Mouse (Mus musculus) G1E (cell line): ENCODE measurements around the gene Olfr165. TPM values are rescaled to one million over a fixed set of nuclear protein-coding genes. Genes with fewer than 3 reads are reported as not detected.
"Not testable (repeated sequence)": the region's sequence is repeated elsewhere in the genome, so short reads cannot be mapped to it uniquely, and the experiment has no call there.

ENCODE experiments used
- ATAC-seq: 2 replicates; pipeline ENCODE4 v1.8.0; 2016; ENCODE audit warnings: mild to moderate bottlenecking; ENCODE audit not compliant: insufficient number of reproducible peaks, poor library complexity, low FRiP score, severe bottlenecking; ENCODE audit errors: extremely low read depth
- DNase-seq: peaks from one replicate; pipeline ENCODE4 v3.0.0; 2012; ENCODE audit warnings: low spot score
- H3K27me3 ChIP-seq: 2 replicates; pipeline ENCODE4 v1.6.1; 2012; ENCODE audit warnings: mild to moderate bottlenecking, low read length, inconsistent platforms; ENCODE audit not compliant: insufficient read depth
- H3K36me3 ChIP-seq: replicated peaks from 2 replicates; pipeline ENCODE3; 2012; ENCODE audit warnings: mild to moderate bottlenecking, inconsistent platforms
- H3K4me1 ChIP-seq: 2 replicates; pipeline ENCODE4 v1.6.1; 2012; ENCODE audit warnings: low read depth, low read length, inconsistent platforms, mixed read lengths; ENCODE audit not compliant: insufficient read depth
- H3K4me3 ChIP-seq: 2 replicates; pipeline ENCODE4 v1.5.1; 2012; ENCODE audit warnings: low read depth, mild to moderate bottlenecking, inconsistent platforms, low read length, moderate library complexity, mixed read lengths
- H3K9me3 ChIP-seq: replicated peaks from 2 replicates; pipeline ENCODE4 v1.6.1; 2012; ENCODE audit warnings: inconsistent platforms
- CTCF ChIP-seq: IDR thresholded peaks from 2 replicates; pipeline ENCODE4 v1.5.1; 2012; ENCODE audit warnings: low read depth, low read length, inconsistent platforms, mixed read lengths
- GATA1 ChIP-seq: IDR thresholded peaks from 2 replicates; pipeline ENCODE4 v1.6.1; 2012; ENCODE audit warnings: borderline replicate concordance, low read length, inconsistent platforms, mixed read lengths
- GATA2 ChIP-seq: IDR thresholded peaks from 2 replicates; pipeline ENCODE4 v1.6.1; 2012; ENCODE audit warnings: low read depth, low read length, inconsistent platforms, borderline replicate concordance
- POLR2AphosphoS5 ChIP-seq: IDR thresholded peaks from 2 replicates; pipeline ENCODE4 v1.6.1; 2012; ENCODE audit warnings: low read depth, low read length, inconsistent platforms; ENCODE audit not compliant: insufficient replicate concordance
- TAL1 ChIP-seq: conservative IDR thresholded peaks from 2 replicates; pipeline ENCODE4 v1.6.1; 2012; ENCODE audit warnings: low read depth, low read length, inconsistent platforms, mixed read lengths
- polyA plus RNA-seq: library from polyadenylated mRNA; stranded (reverse); fragments of >175 nt; gene quantifications from 2 replicates; pipeline ENCODE4 v1.2.3, GENCODE M21; 2012
- total RNA-seq, 2 experiments: library from RNA; stranded (forward) in 1 of 2; stranded (reverse) in 1 of 2; fragments of 200-1000 nt in 1 of 2; fragments of >200 nt in 1 of 2; fragmentation: Nextera tagmentation in 1 of 2; gene quantifications; 2 replicates each; pipeline ENCODE4 v1.2.3; 2014 to 2017

The Olfr165 gene
- not detected in 2 replicates for total RNA-seq (2014; fragmentation: Nextera tagmentation)
- 0.12 TPM in 1 of 2 replicates, not detected in the other for total RNA-seq (2017)
- polyA plus RNA-seq: not detected in 2 replicates

GRCm38 (mm10) chr16:19423034-19423433 lies at the start of gene Olfr165:
Olfr165 (minus strand) TSS chr16:19423134.
- ATAC-seq (no peak), DNase-seq (no peak)
- H3K4me1 ChIP-seq: no peaks in the 10 kb centered on the region
- TF ChIP-seq GATA1 (no peak), TAL1 (no peak), CTCF (no peak), GATA2 (no peak)
- no peaks in the 10 kb centered on the region for H3K36me3 ChIP-seq
- H3K9me3 ChIP-seq: no peaks in the 10 kb centered on the region
- no peak within 1 kb of the TSS for H3K4me3 ChIP-seq
- no peaks in the 10 kb centered on the region for H3K27me3 ChIP-seq

- DNase-seq: no peak
- H3K4me1 ChIP-seq: no peaks in the 10 kb centered on the region
- no peaks in the 10 kb centered on the region for H3K36me3 ChIP-seq
- no peak for ATAC-seq
- H3K4me3 ChIP-seq: no peak overlapping the region
- H3K9me3 ChIP-seq: no peaks in the 10 kb centered on the region
- no peak for TF ChIP-seq GATA2
- no peak for TF ChIP-seq POLR2AphosphoS5
- TF ChIP-seq GATA1: no peak
- no peak for TF ChIP-seq TAL1
- no peak for TF ChIP-seq CTCF
- H3K27me3 ChIP-seq: no peaks in the 10 kb centered on the region
Measured at GRCm38 (mm10) chr16:19464365-19464764, 41.4 kb upstream of the Olfr165 start.

GRCm38 (mm10) chr16:19458741-19459140 lies 35.8 kb upstream of the Olfr165 start:
- not testable (repeated sequence) for H3K4me1 ChIP-seq, H3K36me3 ChIP-seq, DNase-seq, H3K4me3 ChIP-seq, H3K9me3 ChIP-seq, H3K27me3 ChIP-seq, ATAC-seq

GRCm38 (mm10) chr16:19387984-19388383 lies 35.0 kb downstream of the Olfr165 start:
- H3K9me3 ChIP-seq: no peaks in the 10 kb centered on the region
- ATAC-seq (no peak), DNase-seq (no peak)
- no peaks in the 10 kb centered on the region for H3K36me3 ChIP-seq
- H3K27me3 ChIP-seq: no peaks in the 10 kb centered on the region
- no peak overlapping the region for H3K4me3 ChIP-seq
- H3K4me1 ChIP-seq: no peaks in the 10 kb centered on the region
- TF ChIP-seq POLR2AphosphoS5: no peak
- no peak for TF ChIP-seq GATA1
- TF ChIP-seq TAL1: no peak
- no peak for TF ChIP-seq GATA2
- TF ChIP-seq CTCF: no peak

Other genes with a start within 250 kb of the Olfr165 start
- not detected in 2 replicates for gene Olfr164, start 109.1 kb downstream of the Olfr165 start, total RNA-seq (2014; fragmentation: Nextera tagmentation)
- gene Olfr164, start 109.1 kb downstream of the Olfr165 start, total RNA-seq (2017): 0.05 and 0.17 TPM in 2 replicates
- not detected in 2 replicates for gene Olfr164, start 109.1 kb downstream of the Olfr165 start, polyA plus RNA-seq
- not detected in 2 replicates for gene Olfr166, start 60.6 kb upstream of the Olfr165 start, total RNA-seq (2014; fragmentation: Nextera tagmentation)
- 0.06 and 0.11 TPM in 2 replicates for gene Olfr166, start 60.6 kb upstream of the Olfr165 start, total RNA-seq (2017)
- not detected in 2 replicates for gene Olfr166, start 60.6 kb upstream of the Olfr165 start, polyA plus RNA-seq
- not detected in 2 replicates for gene Olfr167, start 99.1 kb upstream of the Olfr165 start, total RNA-seq (2014; fragmentation: Nextera tagmentation)
- 0.11 and 0.17 TPM in 2 replicates for gene Olfr167, start 99.1 kb upstream of the Olfr165 start, total RNA-seq (2017)
- not detected in 2 replicates for gene Olfr167, start 99.1 kb upstream of the Olfr165 start, polyA plus RNA-seq
- not detected in 2 replicates for gene Olfr168, start 112.4 kb upstream of the Olfr165 start, total RNA-seq (2014; fragmentation: Nextera tagmentation)
- gene Olfr168, start 112.4 kb upstream of the Olfr165 start, total RNA-seq (2017): 0.52 TPM in 1 of 2 replicates, not detected in the other
- not detected in 2 replicates for gene Olfr168, start 112.4 kb upstream of the Olfr165 start, polyA plus RNA-seq
- gene Olfr169, start 148.7 kb upstream of the Olfr165 start, total RNA-seq (2014; fragmentation: Nextera tagmentation): not detected in 2 replicates
- gene Olfr169, start 148.7 kb upstream of the Olfr165 start, total RNA-seq (2017): 0.16 TPM in 1 of 2 replicates, not detected in the other
- not detected in 2 replicates for gene Olfr169, start 148.7 kb upstream of the Olfr165 start, polyA plus RNA-seq
- not detected in 2 replicates for gene Olfr170, start 188.7 kb upstream of the Olfr165 start, total RNA-seq (2014; fragmentation: Nextera tagmentation)
- 0.16 TPM in 1 of 2 replicates, not detected in the other for gene Olfr170, start 188.7 kb upstream of the Olfr165 start, total RNA-seq (2017)
- not detected in 2 replicates for gene Olfr170, start 188.7 kb upstream of the Olfr165 start, polyA plus RNA-seq
- not detected in 2 replicates for gene Olfr171, start 206.8 kb upstream of the Olfr165 start, total RNA-seq (2014; fragmentation: Nextera tagmentation)
- gene Olfr171, start 206.8 kb upstream of the Olfr165 start, total RNA-seq (2017): not detected in 2 replicates
- gene Olfr171, start 206.8 kb upstream of the Olfr165 start, polyA plus RNA-seq: not detected in 2 replicates